Comparison of ENCODE assay signal across 8 mouse cellular contexts in genomic region chr9:21918035-21918592, GRCm38 (mm10). TPM values are rescaled to one million over a fixed set of nuclear protein-coding genes. Genes with fewer than 3 reads are reported as not detected.
A peak's percentile ranks its signal among the peaks of the same experiment; 100 is the strongest.
DNase-seq lines count a peak whose midpoint lies in the region; ATAC-seq lines count a peak whose summit lies in the region.

Rab3d (minus strand) TSS chr9:21918192.

- peak; percentile 84 for DNase-seq in adipocyte (ENCODE audit: low spot score)
- DNase-seq in embryo, embryonic 10 days (ENCODE audit: low spot score), result peak; percentile 99
- peak; percentile 92 for DNase-seq in gastrocnemius, postnatal 14 days
- DNase-seq in left cerebral cortex, postnatal 10 days (ENCODE audit: extremely low spot score in 1 of 2, low spot score in 2 of 2), result peak; percentile 85 to 94
- peak; percentile 89 for DNase-seq in right cerebral cortex, postnatal 25 days
- peak; percentile 95 to 96 for DNase-seq in urinary bladder, postnatal 4 days (ENCODE audit: low spot score in 2 of 2)

- ATAC-seq in inflammation-experienced regulatory T-cells, adult 6 months, result peak; percentile 94
- ATAC-seq in megakaryocyte-erythroid progenitor cell, adult 5-6 weeks (replicated peaks; ENCODE audit: low FRiP score, low TSS enrichment, poor library complexity, severe bottlenecking), result peak; percentile 96

- intact Hi-C loops in gastrocnemius, postnatal 14 days (cut with DNase I; ENCODE audit: low total_unique reads), result no loop called here
- intact Hi-C loops in left cerebral cortex, postnatal 10 days (cut with DNase I), result no loop called here

RNA-seq across cellular contexts. Expression of gene Rab3d, which starts in this region (rescaled TPM):
- total RNA-seq in gastrocnemius, postnatal 14 days (2021), result 1 to 10 TPM; 4.1 to 6.6 TPM
- 1 to 10 TPM; 7.4 to 9.6 (median 8.9) TPM for polyA plus RNA-seq in inflammation-experienced regulatory T-cells, adult 6 months (2017; shearing (Covaris generic))
- 10 to 100 TPM; 22.0 to 25.0 TPM for total RNA-seq in left cerebral cortex, postnatal 10 days (2021)
- total RNA-seq in megakaryocyte-erythroid progenitor cell, adult 5-6 weeks (2014; fragmentation: Nextera tagmentation), result 4.9 and 8.7 TPM in 2 replicates
- 8.1 and 8.6 TPM in 2 replicates for total RNA-seq in megakaryocyte-erythroid progenitor cell, adult 5-6 weeks (2017)

Comparison
In these comparisons a context has a peak if more than half of its experiments do, and no peak if none do; other contexts are left out.
1. Peak in every context shown above with its lines: DNase-seq and ATAC-seq.